Mouse (Mus musculus) small intestine, adult 2 months (tissue): ENCODE measurements around the gene Gm28539.
"Not testable (repeated sequence)": the region's sequence is repeated elsewhere in the genome, so short reads cannot be mapped to it uniquely, and the experiment has no call there.

ENCODE experiments used
- CTCF ChIP-seq: fragments of 200-500 bp; IDR thresholded peaks from 2 replicates; pipeline ENCODE4 v1.5.1; 2012; ENCODE audit warnings: low read depth, mild to moderate bottlenecking, control low read depth, inconsistent platforms, low read length, moderate library complexity, mixed read lengths; ENCODE audit not compliant: insufficient replicate concordance, insufficient read length; ENCODE audit errors: extremely low read depth
- POLR2A ChIP-seq: fragments of 200-500 bp; IDR thresholded peaks from 2 replicates; pipeline ENCODE4 v1.6.1; 2012; ENCODE audit warnings: low read depth, mild to moderate bottlenecking, control low read depth, inconsistent platforms, low read length, moderate library complexity

- TF ChIP-seq POLR2A, CTCF: not testable (repeated sequence)
Measured at GRCm38 (mm10) chr16:18870495-18870894, 34.1 kb downstream of the Gm28539 start.
